Mouse (Mus musculus): ENCODE measurements at regions not wholly inside any gene's neighbourhood (a gene's known extent, or its start where the extent isn't known, plus 50 kb on each side); places are given as distances from the start of the nearest gene placed in this dataset.
"Not testable (repeated sequence)": the region's sequence is repeated elsewhere in the genome, so short reads cannot be mapped to it uniquely, and the experiment has no call there.

- DNase-seq (ENCODE audit: low read depth, low spot score) = no peak
These were observed 76.3 kb downstream of the Cpn2 start for GRCm38 (mm10) chr16:30190935-30191514.

- no peak for DNase-seq (ENCODE audit: low read depth, low spot score)
These were observed 73.7 kb downstream of the Cpn2 start for GRCm38 (mm10) chr16:30193294-30194261.

- DNase-seq (ENCODE audit: low read depth, low spot score) = no peak
These were observed 72.5 kb downstream of the Cpn2 start for GRCm38 (mm10) chr16:30194836-30195235.

- DNase-seq (ENCODE audit: low read depth, low spot score) = not testable (repeated sequence)
These were observed 71.4 kb downstream of the Cpn2 start for GRCm38 (mm10) chr16:30195859-30196258.

- no peak for DNase-seq (ENCODE audit: low read depth, low spot score)
These were observed 69.9 kb downstream of the Cpn2 start for GRCm38 (mm10) chr16:30197351-30197750.

GRCm38 (mm10) chr16:30199836-30200235, 67.5 kb downstream of the Cpn2 start:
- no peak for DNase-seq (ENCODE audit: low read depth, low spot score)

GRCm38 (mm10) chr16:30204144-30204543, 63.2 kb downstream of the Cpn2 start:
- DNase-seq (ENCODE audit: low read depth, low spot score) = no peak

- DNase-seq (ENCODE audit: low read depth, low spot score) = no peak
These were observed 61.9 kb downstream of the Cpn2 start for GRCm38 (mm10) chr16:30205314-30205815.

GRCm38 (mm10) chr16:30205816-30206356, 61.4 kb downstream of the Cpn2 start:
- no peak for DNase-seq (ENCODE audit: low read depth, low spot score)
